Mouse (Mus musculus) embryonic facial prominence, embryonic 11.5 days (tissue): ENCODE data around the gene Gmpr. TPM values are rescaled to one million over a fixed set of nuclear protein-coding genes. Genes with fewer than 3 reads are reported as not detected.

Experiments used
- ATAC-seq: fragments of 200-750 bp; cut with Nextera tagmentation; replicated peaks from 2 replicates; pipeline ENCODE4 v1.8.0; 2017; ENCODE audit warnings: low read depth; ENCODE audit not compliant: insufficient number of reproducible peaks, low FRiP score, low TSS enrichment
- DNase-seq: peaks from one replicate; pipeline ENCODE4 v3.0.0-alpha.2; 2015; ENCODE audit warnings: low spot score
- H3K27ac ChIP-seq: fragments of 300-500 bp; sonication (generic); replicated peaks from 2 replicates; pipeline ENCODE4 v1.5.1; 2014; ENCODE audit warnings: mild to moderate bottlenecking, low read depth, low read length, control low read depth
- H3K27me3 ChIP-seq: fragments of 300-500 bp; sonication (generic); 2 replicates; pipeline ENCODE4 v1.6.1; 2014; ENCODE audit warnings: mild to moderate bottlenecking, low read length, moderate library complexity, mixed read lengths; ENCODE audit not compliant: control insufficient read depth, insufficient read depth
- H3K36me3 ChIP-seq: fragments of 300-500 bp; sonication (generic); replicated peaks from 2 replicates; pipeline ENCODE4 v1.6.1; 2014; ENCODE audit warnings: low read depth, mild to moderate bottlenecking, low read length, moderate library complexity, mixed read lengths; ENCODE audit not compliant: control insufficient read depth, insufficient read depth
- H3K4me1 ChIP-seq: fragments of 300-500 bp; sonication (generic); 2 replicates; pipeline ENCODE4 v1.6.1; 2014; ENCODE audit warnings: low read length, mixed read lengths; ENCODE audit not compliant: control insufficient read depth, insufficient read depth
- H3K4me2 ChIP-seq: fragments of 300-500 bp; sonication (generic); 2 replicates; pipeline ENCODE4 v1.6.1; 2014; ENCODE audit warnings: low read depth, mild to moderate bottlenecking, control low read depth, low read length, moderate library complexity
- H3K4me3 ChIP-seq: fragments of 300-500 bp; sonication (generic); 2 replicates; pipeline ENCODE4 v1.5.1; 2014; ENCODE audit warnings: low read depth, low read length, control low read depth
- H3K9ac ChIP-seq: fragments of 300-500 bp; sonication (generic); replicated peaks from 2 replicates; pipeline ENCODE4 v1.6.1; 2014; ENCODE audit warnings: mild to moderate bottlenecking, control low read depth, low read length
- H3K9me3 ChIP-seq: fragments of 300-500 bp; sonication (generic); replicated peaks from 2 replicates; pipeline ENCODE4 v1.6.1; 2016; ENCODE audit warnings: mild to moderate bottlenecking, low read length, inconsistent platforms, mixed read lengths; ENCODE audit not compliant: control insufficient read depth
- WGBS: fragments of 180-500 bp; shearing (Covaris S2); extraction: QIAGEN DNeasy Blood & Tissue Kit; methylation state at CpG from one replicate; pipeline ENCODE4 v1.1.7; 2014; 5-methylcytosine and 5-hydroxymethylcytosine counted together
- polyA plus RNA-seq: library from polyadenylated mRNA; unstranded; fragments of >200 nt; fragmentation: Nextera tagmentation; extraction: Ambion mirVana; gene quantifications from 2 replicates; pipeline ENCODE4 v1.2.1, GENCODE M21; 2014

Gmpr gene
- polyA plus RNA-seq, 1 experiment from 2014 or later, result 21.9 TPM

- no peak for DNase-seq
- no peak overlapping the region for H3K9ac ChIP-seq
- no peaks in the 10 kb centered on the region for H3K27me3 ChIP-seq
- H3K36me3 ChIP-seq, result no peaks in the 10 kb centered on the region
- H3K4me3 ChIP-seq, result no peak overlapping the region
- H3K9me3 ChIP-seq, result no peaks in the 10 kb centered on the region
- no peak overlapping the region for H3K27ac ChIP-seq
- H3K4me1 ChIP-seq, result no peaks in the 10 kb centered on the region
- no peak overlapping the region for H3K4me2 ChIP-seq
- WGBS, result 88% methylated on average over 9 of the region's 9 CpGs
- ATAC-seq, result no peak
Measured at GRCm38 (mm10) chr13:45535731-45536453, 28.6 kb downstream of the Gmpr start.

- Histone ChIP-seq H3K4me2 (no peak overlapping the region), H3K4me1 (no peaks in the 10 kb centered on the region), H3K27me3 (no peaks in the 10 kb centered on the region), H3K4me3 (no peak overlapping the region), H3K27ac (no peak overlapping the region), H3K9ac (no peak overlapping the region), H3K36me3 (no peaks in the 10 kb centered on the region), H3K9me3 (no peaks in the 10 kb centered on the region)
- ATAC-seq, result no peak
- WGBS, result 85% methylated on average over 9 of the region's 9 CpGs
- DNase-seq, result no peak
Measured at GRCm38 (mm10) chr13:45537110-45537509, 29.9 kb downstream of the Gmpr start.

GRCm38 (mm10) chr13:45538091-45538490 lies 30.8 kb downstream of the Gmpr start:
- H3K27ac ChIP-seq, result no peak overlapping the region
- no peaks in the 10 kb centered on the region for H3K4me1 ChIP-seq
- H3K27me3 ChIP-seq, result no peaks in the 10 kb centered on the region
- DNase-seq (no peak), ATAC-seq (no peak)
- WGBS, result 86% methylated on average over 9 of the region's 9 CpGs
- H3K4me2 ChIP-seq, result no peak overlapping the region
- no peaks in the 10 kb centered on the region for H3K9me3 ChIP-seq
- H3K9ac ChIP-seq, result no peak overlapping the region
- no peaks in the 10 kb centered on the region for H3K36me3 ChIP-seq
- H3K4me3 ChIP-seq, result no peak overlapping the region

GRCm38 (mm10) chr13:45538532-45539204 lies 31.4 kb downstream of the Gmpr start:
- no peaks in the 10 kb centered on the region for H3K36me3 ChIP-seq
- H3K9ac ChIP-seq, result peak overlapping the region; percentile 49; the same call in 1 of the 2 replicates
- 32% methylated on average over 10 of the region's 10 CpGs for WGBS
- no peaks in the 10 kb centered on the region for H3K27me3 ChIP-seq
- DNase-seq, result peak; percentile 88
- H3K4me1 ChIP-seq, result no peaks in the 10 kb centered on the region
- peak overlapping the region; percentile 58 for H3K4me2 ChIP-seq
- no peaks in the 10 kb centered on the region for H3K9me3 ChIP-seq
- H3K27ac ChIP-seq, result no peak overlapping the region
- peak overlapping the region; percentile 32 for H3K4me3 ChIP-seq
- ATAC-seq, result peak; percentile 89

GRCm38 (mm10) chr13:45539205-45539568 lies 31.9 kb downstream of the Gmpr start:
- DNase-seq, result peak; percentile 89
- H3K9me3 ChIP-seq, result no peaks in the 10 kb centered on the region
- H3K27me3 ChIP-seq, result no peaks in the 10 kb centered on the region
- 10% methylated on average over 10 of the region's 10 CpGs for WGBS
- no peak overlapping the region for H3K27ac ChIP-seq
- no peaks in the 10 kb centered on the region for H3K36me3 ChIP-seq
- ATAC-seq, result peak; percentile 87
- H3K4me3 ChIP-seq, result peak overlapping the region; percentile 32
- H3K4me1 ChIP-seq, result no peaks in the 10 kb centered on the region
- H3K4me2 ChIP-seq, result peak overlapping the region; percentile 58
- H3K9ac ChIP-seq, result peak overlapping the region; percentile 49

- ATAC-seq, result 0 out of 2 replicates have a peak, but pooled peaks have one; percentile 48
Measured at GRCm38 (mm10) chr13:45545974-45546373, 38.7 kb downstream of the Gmpr start.

GRCm38 (mm10) chr13:45546946-45547345 lies 39.7 kb downstream of the Gmpr start:
- no peak for DNase-seq
- Histone ChIP-seq H3K4me2 (no peak overlapping the region), H3K27ac (no peak overlapping the region), H3K9me3 (no peaks in the 10 kb centered on the region), H3K36me3 (no peaks in the 10 kb centered on the region), H3K9ac (no peak overlapping the region), H3K27me3 (no peaks in the 10 kb centered on the region), H3K4me3 (no peak overlapping the region), H3K4me1 (no peaks in the 10 kb centered on the region)
- 82% methylated on average over 4 of the region's 4 CpGs for WGBS
- ATAC-seq, result no peak

More at GRCm38 (mm10) chr13:45545974-45546373, 38.7 kb downstream of the Gmpr start:
- Histone ChIP-seq H3K27me3 (no peaks in the 10 kb centered on the region), H3K4me1 (no peaks in the 10 kb centered on the region), H3K4me2 (no peak overlapping the region), H3K9ac (no peak overlapping the region), H3K36me3 (no peaks in the 10 kb centered on the region), H3K4me3 (no peak overlapping the region), H3K27ac (no peak overlapping the region), H3K9me3 (no peaks in the 10 kb centered on the region)
- no peak for DNase-seq
- 89% methylated on average over 13 of the region's 13 CpGs for WGBS

- Histone ChIP-seq H3K36me3 (no peaks in the 10 kb centered on the region), H3K4me2 (no peak overlapping the region), H3K27ac (no peak overlapping the region), H3K4me3 (no peak overlapping the region), H3K27me3 (no peaks in the 10 kb centered on the region), H3K9ac (no peak overlapping the region), H3K4me1 (no peaks in the 10 kb centered on the region), H3K9me3 (no peaks in the 10 kb centered on the region)
- 81% methylated on average over 5 of the region's 5 CpGs for WGBS
- DNase-seq, result no peak
- no peak for ATAC-seq
Measured at GRCm38 (mm10) chr13:45547549-45547948, 40.3 kb downstream of the Gmpr start.
